Mouse (Mus musculus) liver, embryonic 13.5 days (tissue): Measurements from ENCODE around the gene 0610010K14Rik. TPM values are rescaled to one million over a fixed set of nuclear protein-coding genes. Genes with fewer than 3 reads are reported as not detected.

Source experiments
- ATAC-seq: fragments of 200-750 bp; cut with Nextera tagmentation; 2 replicates; pipeline ENCODE4 v1.8.0; 2017; ENCODE audit warnings: low read depth, mild to moderate bottlenecking, moderate number of reproducible peaks, moderate library complexity
- DNase-seq: peaks from one replicate; pipeline ENCODE4 v3.0.0; 2022
- H3K27ac ChIP-seq: fragments of 300-500 bp; sonication (generic); 2 replicates; pipeline ENCODE4 v1.5.1; 2015; ENCODE audit warnings: moderate library complexity, mild to moderate bottlenecking, inconsistent platforms
- H3K27me3 ChIP-seq: fragments of 300-500 bp; sonication (generic); 2 replicates; pipeline ENCODE4 v1.6.1; 2015; ENCODE audit warnings: mild to moderate bottlenecking, inconsistent platforms
- H3K36me3 ChIP-seq: fragments of 300-500 bp; sonication (generic); 2 replicates; pipeline ENCODE4 v1.6.1; 2015; ENCODE audit warnings: mild to moderate bottlenecking, inconsistent platforms
- H3K4me1 ChIP-seq: fragments of 300-500 bp; sonication (generic); replicated peaks from 2 replicates; pipeline ENCODE4 v1.6.1; 2015; ENCODE audit warnings: inconsistent platforms
- H3K4me2 ChIP-seq: fragments of 300-500 bp; sonication (generic); 2 replicates; pipeline ENCODE4 v1.6.1; 2015; ENCODE audit warnings: inconsistent platforms, mild to moderate bottlenecking, moderate library complexity
- H3K4me3 ChIP-seq: fragments of 300-500 bp; sonication (generic); replicated peaks from 2 replicates; pipeline ENCODE4 v1.5.1; 2015; ENCODE audit warnings: mild to moderate bottlenecking, inconsistent platforms
- H3K9ac ChIP-seq: fragments of 300-500 bp; sonication (generic); 2 replicates; pipeline ENCODE4 v1.6.1; 2015; ENCODE audit warnings: mild to moderate bottlenecking, inconsistent platforms
- H3K9me3 ChIP-seq: fragments of 300-500 bp; sonication (generic); replicated peaks from 2 replicates; pipeline ENCODE4 v1.6.1; 2016; ENCODE audit warnings: inconsistent platforms
- WGBS: fragments of 180-500 bp; shearing (Covaris S2); methylation state at CpG from one replicate; pipeline ENCODE4 v1.1.7; 2015; ENCODE audit not compliant: insufficient replicate concordance; 5-methylcytosine and 5-hydroxymethylcytosine counted together
- polyA plus RNA-seq: library from polyadenylated mRNA; unstranded; fragments of >200 nt; fragmentation: Nextera tagmentation; extraction: Ambion mirVana; gene quantifications from 2 replicates; pipeline ENCODE4 v1.2.1, GENCODE M21; 2015

Gene 0610010K14Rik
- polyA plus RNA-seq, 1 experiment from 2014 or later = 85.7 TPM

- no peak for ATAC-seq
- H3K9ac ChIP-seq = no peak overlapping the region
- WGBS = 13% methylated on average over 18 of the region's 18 CpGs
Measured at GRCm38 (mm10) chr11:70214856-70215209, 22.9 kb downstream of the 0610010K14Rik start.

GRCm38 (mm10) chr11:70214191-70214855 lies 23.4 kb downstream of the 0610010K14Rik start:
- Histone ChIP-seq H3K4me1 (peaks cover 32% of the 10 kb centered on the region), H3K4me3 (peak overlapping the region; percentile 39), H3K9ac (peak overlapping the region; percentile 1; the same call in 1 of the 2 replicates), H3K4me2 (peak overlapping the region; percentile 56), H3K36me3 (peaks cover 14% of the 10 kb centered on the region; the same call in 1 of the 2 replicates), H3K27me3 (peaks cover 68% of the 10 kb centered on the region), H3K27ac (no peak overlapping the region), H3K9me3 (no peaks in the 10 kb centered on the region)
- 4% methylated on average over 46 of the region's 46 CpGs for WGBS
- DNase-seq (no peak), ATAC-seq (peak; percentile 27; the same call in 1 of the 2 replicates)

More at GRCm38 (mm10) chr11:70214856-70215209, 22.9 kb downstream of the 0610010K14Rik start:
- no peak for DNase-seq
- Histone ChIP-seq H3K27ac (no peak overlapping the region), H3K9me3 (no peaks in the 10 kb centered on the region), H3K36me3 (peaks cover 14% of the 10 kb centered on the region; the same call in 1 of the 2 replicates), H3K4me2 (peak overlapping the region; percentile 56), H3K4me3 (peak overlapping the region; percentile 39), H3K4me1 (peaks cover 37% of the 10 kb centered on the region), H3K27me3 (peaks cover 68% of the 10 kb centered on the region)

DNA sequence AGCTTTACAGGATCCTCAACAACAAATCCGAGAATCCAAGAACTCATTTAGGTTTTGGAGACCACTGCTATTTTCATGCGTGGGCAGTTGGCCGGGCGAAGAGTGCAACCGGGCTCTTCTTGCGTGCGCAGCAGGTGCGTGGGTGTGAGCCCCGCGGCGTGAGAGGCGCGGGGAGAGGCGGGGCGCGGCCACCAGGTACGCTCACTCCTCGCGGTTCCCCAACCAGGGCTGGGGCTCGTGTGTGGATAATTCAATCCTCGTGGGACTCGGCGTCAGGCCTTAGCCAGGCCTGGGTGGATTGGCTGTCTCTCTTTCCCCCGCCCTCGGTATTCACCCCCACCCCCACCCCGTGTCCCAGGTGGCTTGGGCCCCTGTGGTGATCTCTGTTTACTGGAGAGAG lies 24.0 kb downstream of the 0610010K14Rik start:
- H3K9me3 ChIP-seq = no peaks in the 10 kb centered on the region
- peaks cover 14% of the 10 kb centered on the region; the same call in 1 of the 2 replicates for H3K36me3 ChIP-seq
- H3K9ac ChIP-seq = 0 out of 2 replicates have a peak overlapping the region, but pooled peaks have one; percentile 1
- H3K27me3 ChIP-seq = peaks cover 68% of the 10 kb centered on the region
- ATAC-seq (no peak), DNase-seq (no peak)
- peak overlapping the region; percentile 56 for H3K4me2 ChIP-seq
- H3K4me1 ChIP-seq = peaks cover 26% of the 10 kb centered on the region
- 9% methylated on average over 26 of the region's 26 CpGs for WGBS
- peak overlapping the region; percentile 39 for H3K4me3 ChIP-seq
- H3K27ac ChIP-seq = no peak overlapping the region

DNA sequence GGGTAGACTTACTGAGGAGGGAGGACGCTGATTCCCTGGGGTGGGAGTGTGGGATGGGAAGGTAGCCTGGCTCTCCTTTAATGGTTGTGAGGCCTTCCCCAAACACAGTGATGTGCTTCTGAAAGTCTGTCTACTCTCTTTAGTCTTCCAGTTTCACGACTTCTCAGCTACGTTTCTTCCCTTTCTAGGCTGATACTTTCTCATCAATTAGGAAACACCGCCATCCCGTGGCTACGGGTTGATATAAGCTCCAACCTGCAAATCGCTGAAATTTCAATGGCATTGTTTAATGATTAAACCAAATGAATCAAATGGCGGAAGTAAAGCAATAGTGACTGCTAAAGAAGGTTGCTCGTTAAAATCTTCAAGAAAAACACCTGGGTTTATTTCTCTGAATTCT lies 24.8 kb downstream of the 0610010K14Rik start:
- H3K27me3 ChIP-seq = peaks cover 68% of the 10 kb centered on the region
- no peak for ATAC-seq
- WGBS = 12% methylated on average over 9 of the region's 9 CpGs
- H3K9me3 ChIP-seq = no peaks in the 10 kb centered on the region
- no peak overlapping the region for H3K4me2 ChIP-seq
- H3K4me1 ChIP-seq = peaks cover 19% of the 10 kb centered on the region
- no peak overlapping the region for H3K27ac ChIP-seq
- H3K9ac ChIP-seq = no peak overlapping the region
- DNase-seq = no peak
- H3K36me3 ChIP-seq = peaks cover 13% of the 10 kb centered on the region; the same call in 1 of the 2 replicates
- H3K4me3 ChIP-seq = no peak overlapping the region

- Histone ChIP-seq H3K4me3 (peak within 1 kb of the TSS; percentile 39; the same call in 1 of the 2 replicates), H3K4me1 (peaks cover 19% of the 10 kb centered on the region), H3K36me3 (peaks cover 9% of the 10 kb centered on the region; the same call in 1 of the 2 replicates), H3K9me3 (no peaks in the 10 kb centered on the region), H3K27me3 (peaks cover 68% of the 10 kb centered on the region), H3K27ac (no peak within 1 kb of the TSS), H3K9ac (no peak within 1 kb of the TSS), H3K4me2 (peak within 1 kb of the TSS; percentile 56)
- ATAC-seq (no peak), DNase-seq (no peak)
- WGBS = 57% methylated on average over 6 of the region's 6 CpGs
Measured at GRCm38 (mm10) chr11:70212423-70212822, 25.3 kb downstream of the 0610010K14Rik start, which contains the start of gene Slc16a11. TSS of gene Slc16a11 (plus strand) at chr11:70212752.

- Histone ChIP-seq H3K27ac (no peak overlapping the region), H3K4me2 (no peak overlapping the region), H3K36me3 (peaks cover 4% of the 10 kb centered on the region; the same call in 1 of the 2 replicates), H3K9ac (no peak overlapping the region), H3K9me3 (no peaks in the 10 kb centered on the region), H3K4me1 (peaks cover 19% of the 10 kb centered on the region), H3K27me3 (peaks cover 63% of the 10 kb centered on the region), H3K4me3 (no peak overlapping the region)
- 79% methylated on average over 6 of the region's 6 CpGs for WGBS
- DNase-seq (no peak), ATAC-seq (no peak)
Measured at GRCm38 (mm10) chr11:70211972-70212371, 25.7 kb downstream of the 0610010K14Rik start.

DNA sequence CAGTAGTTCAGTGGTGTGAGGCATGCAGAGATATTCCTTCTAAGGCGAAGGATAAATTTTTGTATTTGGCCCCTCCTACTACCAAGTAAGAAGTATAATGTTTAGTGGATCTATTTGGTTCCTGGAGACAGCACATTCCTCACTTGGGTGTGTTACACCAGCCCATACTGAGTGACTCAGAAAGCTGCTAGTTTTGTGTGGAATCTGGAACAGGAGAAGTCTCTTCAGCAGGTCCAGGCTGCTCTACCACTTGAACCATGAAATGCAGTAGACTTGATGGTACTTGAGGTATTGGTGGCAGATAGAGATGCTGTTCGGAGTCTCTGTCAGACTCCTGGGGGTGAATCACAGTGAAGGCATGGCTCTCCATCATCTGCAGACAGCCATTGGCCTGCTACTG lies 27.0 kb downstream of the 0610010K14Rik start:
- no peak overlapping the region for H3K9ac ChIP-seq
- DNase-seq (no peak), ATAC-seq (no peak)
- H3K4me3 ChIP-seq = no peak overlapping the region
- H3K36me3 ChIP-seq = no peaks in the 10 kb centered on the region
- H3K4me2 ChIP-seq = no peak overlapping the region
- peaks cover 50% of the 10 kb centered on the region for H3K27me3 ChIP-seq
- H3K4me1 ChIP-seq = peaks cover 19% of the 10 kb centered on the region
- WGBS = 78% methylated on average over 2 of the region's 2 CpGs
- H3K9me3 ChIP-seq = no peaks in the 10 kb centered on the region
- H3K27ac ChIP-seq = no peak overlapping the region

GRCm38 (mm10) chr11:70208778-70209388 lies 28.8 kb downstream of the 0610010K14Rik start:
- H3K27me3 ChIP-seq = peaks cover 33% of the 10 kb centered on the region
- H3K36me3 ChIP-seq = no peaks in the 10 kb centered on the region
- H3K4me3 ChIP-seq = no peak overlapping the region
- H3K27ac ChIP-seq = no peak overlapping the region
- no peak overlapping the region for H3K4me2 ChIP-seq
- no peaks in the 10 kb centered on the region for H3K9me3 ChIP-seq
- DNase-seq (no peak), ATAC-seq (no peak)
- 56% methylated on average over 5 of the region's 5 CpGs for WGBS
- H3K9ac ChIP-seq = no peak overlapping the region
- peaks cover 3% of the 10 kb centered on the region for H3K4me1 ChIP-seq

- DNase-seq (no peak), ATAC-seq (no peak)
- no peaks in the 10 kb centered on the region for H3K36me3 ChIP-seq
- H3K27me3 ChIP-seq = peaks cover 17% of the 10 kb centered on the region
- no peak overlapping the region for H3K27ac ChIP-seq
- H3K4me1 ChIP-seq = no peaks in the 10 kb centered on the region
- no peak overlapping the region for H3K9ac ChIP-seq
- H3K9me3 ChIP-seq = no peaks in the 10 kb centered on the region
- H3K4me2 ChIP-seq = no peak overlapping the region
- WGBS = 57% methylated on average over 7 of the region's 7 CpGs
- no peak overlapping the region for H3K4me3 ChIP-seq
Measured at GRCm38 (mm10) chr11:70207283-70207682, 30.4 kb downstream of the 0610010K14Rik start.

- H3K9me3 ChIP-seq = no peaks in the 10 kb centered on the region
- no peak overlapping the region for H3K9ac ChIP-seq
- WGBS = 52% methylated on average over 2 of the region's 2 CpGs
- DNase-seq (no peak), ATAC-seq (no peak)
- peaks cover 12% of the 10 kb centered on the region; the same call in 1 of the 2 replicates for H3K27me3 ChIP-seq
- no peaks in the 10 kb centered on the region for H3K4me1 ChIP-seq
- H3K27ac ChIP-seq = no peak overlapping the region
- H3K4me2 ChIP-seq = no peak overlapping the region
- no peak overlapping the region for H3K4me3 ChIP-seq
- no peaks in the 10 kb centered on the region for H3K36me3 ChIP-seq
Measured at GRCm38 (mm10) chr11:70206801-70207200, 30.9 kb downstream of the 0610010K14Rik start.

GRCm38 (mm10) chr11:70201691-70202090 lies 36.0 kb downstream of the 0610010K14Rik start:
- Histone ChIP-seq H3K9me3 (no peaks in the 10 kb centered on the region), H3K4me2 (no peak overlapping the region), H3K9ac (no peak overlapping the region), H3K27me3 (peaks cover 8% of the 10 kb centered on the region; the same call in 1 of the 2 replicates), H3K4me1 (no peaks in the 10 kb centered on the region), H3K27ac (no peak overlapping the region), H3K36me3 (no peaks in the 10 kb centered on the region), H3K4me3 (no peak overlapping the region)
- 37% methylated on average over 5 of the region's 5 CpGs for WGBS
- ATAC-seq (no peak), DNase-seq (peak; percentile 69)
